Mouse (Mus musculus) MEL (cell line): ENCODE data around the gene Arhgef17. TPM values are rescaled to one million over a fixed set of nuclear protein-coding genes. Genes with fewer than 3 reads are reported as not detected.

Source experiments
- DNase-seq: peaks from one replicate; pipeline ENCODE4 v3.0.0; 2011; ENCODE audit warnings: low read depth, low spot score
- H3K27ac ChIP-seq: 2 replicates; pipeline ENCODE4 v1.5.1; 2012; ENCODE audit warnings: low read depth, mild to moderate bottlenecking, control low read depth, low read length, moderate library complexity; ENCODE audit not compliant: control insufficient read depth
- H3K27me3 ChIP-seq, 2 experiments: fragments of 150-350 bp in 1 of 2; sonication (generic) in 1 of 2; 2 replicates each; pipeline ENCODE4 v1.6.1; 2012; ENCODE audit warnings: low read length in 2 of 2, mild to moderate bottlenecking in 2 of 2, improper control_type of control experiment in 1 of 2, moderate library complexity in 1 of 2; ENCODE audit not compliant: insufficient read depth in 2 of 2, control insufficient read depth in 1 of 2
- H3K36me3 ChIP-seq, 2 experiments: 2 replicates each; pipeline ENCODE4 v1.6.1; 2012 to 2014; ENCODE audit warnings: low read length in 2 of 2, improper control_type of control experiment in 1 of 2, inconsistent platforms in 1 of 2, mild to moderate bottlenecking in 1 of 2; ENCODE audit not compliant: insufficient read depth in 2 of 2, control insufficient read depth in 1 of 2
- H3K4me1 ChIP-seq, 2 experiments: fragments of 150-350 bp in 1 of 2; sonication (generic) in 1 of 2; 2 replicates each; pipeline ENCODE4 v1.6.1; 2012; ENCODE audit warnings: low read length in 2 of 2, improper control_type of control experiment in 1 of 2, mild to moderate bottlenecking in 1 of 2; ENCODE audit not compliant: insufficient read depth in 2 of 2, control insufficient read depth in 1 of 2
- H3K4me3 ChIP-seq, 2 experiments: fragments of 150-350 bp in 1 of 2; sonication (generic) in 1 of 2; 2 replicates each; pipeline ENCODE4 v1.5.1; 2012; ENCODE audit warnings: low read depth in 2 of 2, low read length in 2 of 2, mild to moderate bottlenecking in 2 of 2, moderate library complexity in 2 of 2, control low read depth in 1 of 2, improper control_type of control experiment in 1 of 2; ENCODE audit not compliant: control insufficient read depth in 1 of 2, insufficient read depth in 1 of 2
- H3K79me2 ChIP-seq: 2 replicates; pipeline ENCODE4 v1.6.1; 2012; ENCODE audit warnings: mild to moderate bottlenecking, low read length, moderate library complexity; ENCODE audit not compliant: control insufficient read depth, poor library complexity, insufficient read depth
- H3K9ac ChIP-seq: 2 replicates; pipeline ENCODE4 v1.6.1; 2012; ENCODE audit warnings: low read depth, mild to moderate bottlenecking, control low read depth, low read length, moderate library complexity; ENCODE audit not compliant: control insufficient read depth, poor library complexity, severe bottlenecking
- H3K9me3 ChIP-seq: fragments of 150-350 bp; sonication (generic); replicated peaks from 2 replicates; pipeline ENCODE4 v1.6.1; 2012; ENCODE audit warnings: mild to moderate bottlenecking, low read length, improper control_type of control experiment, moderate library complexity; ENCODE audit not compliant: insufficient read depth
- ELF1 ChIP-seq: IDR thresholded peaks from 2 replicates; pipeline ENCODE4 v1.6.1; 2014; ENCODE audit warnings: low read depth, mild to moderate bottlenecking, inconsistent platforms, low read length, improper control_type of control experiment, moderate library complexity
- GABPA ChIP-seq: IDR thresholded peaks from 2 replicates; pipeline ENCODE4 v1.6.1; 2012; ENCODE audit warnings: low read depth, mild to moderate bottlenecking, inconsistent platforms, low read length, improper control_type of control experiment, moderate library complexity
- JUND ChIP-seq: IDR thresholded peaks from 2 replicates; pipeline ENCODE4 v1.6.1; 2011; ENCODE audit warnings: low read depth, mild to moderate bottlenecking, improper control_type of control experiment, low read length
- KAT2A ChIP-seq: conservative IDR thresholded peaks from 2 replicates; pipeline ENCODE4 v1.6.1; 2012; ENCODE audit warnings: low read depth, low read length, improper control_type of control experiment, inconsistent platforms
- MAFK ChIP-seq: IDR thresholded peaks from 2 replicates; pipeline ENCODE4 v1.6.1; 2011; ENCODE audit warnings: low read depth, mild to moderate bottlenecking, low read length, improper control_type of control experiment, borderline replicate concordance
- MEF2A ChIP-seq: IDR thresholded peaks from 2 replicates; pipeline ENCODE4 v1.6.1; 2014; ENCODE audit warnings: low read depth, mild to moderate bottlenecking, inconsistent platforms, low read length, improper control_type of control experiment; ENCODE audit not compliant: poor library complexity, insufficient replicate concordance, severe bottlenecking; ENCODE audit errors: extremely low read depth
- MYB ChIP-seq: IDR thresholded peaks from 2 replicates; pipeline ENCODE4 v1.6.1; 2011; ENCODE audit warnings: mild to moderate bottlenecking, low read depth, low read length, improper control_type of control experiment
- NRF1 ChIP-seq: IDR thresholded peaks from 2 replicates; pipeline ENCODE4 v1.6.1; 2014; ENCODE audit warnings: low read depth, mild to moderate bottlenecking, inconsistent platforms, low read length, improper control_type of control experiment, moderate library complexity; ENCODE audit not compliant: poor library complexity, insufficient read depth, severe bottlenecking
- POLR2A ChIP-seq, 2 experiments: IDR thresholded peaks; 2 replicates each; pipeline ENCODE4 v1.6.1; 2011 to 2012; ENCODE audit warnings: low read length in 2 of 2, mild to moderate bottlenecking in 2 of 2, control low read depth in 1 of 2, improper control_type of control experiment in 1 of 2, low read depth in 1 of 2, moderate library complexity in 1 of 2; ENCODE audit not compliant: control insufficient read depth in 1 of 2, insufficient read depth in 1 of 2, poor library complexity in 1 of 2
- POLR2AphosphoS5 ChIP-seq: IDR thresholded peaks from 2 replicates; pipeline ENCODE4 v1.6.1; 2012; ENCODE audit warnings: low read depth, borderline replicate concordance, mild to moderate bottlenecking, inconsistent platforms, low read length, moderate library complexity, mixed read lengths
- RCOR1 ChIP-seq: IDR thresholded peaks from 2 replicates; pipeline ENCODE4 v1.6.1; 2012; ENCODE audit warnings: low read depth, mild to moderate bottlenecking, inconsistent platforms, low read length, improper control_type of control experiment
- SIN3A ChIP-seq: IDR thresholded peaks from 2 replicates; pipeline ENCODE4 v1.6.1; 2012; ENCODE audit warnings: low read length, improper control_type of control experiment, inconsistent platforms
- TAL1 ChIP-seq: IDR thresholded peaks from 2 replicates; pipeline ENCODE4 v1.6.1; 2012; ENCODE audit warnings: mild to moderate bottlenecking, inconsistent platforms, low read length, moderate library complexity, mixed read lengths
- TBP ChIP-seq: IDR thresholded peaks from 2 replicates; pipeline ENCODE4 v1.8.0; 2011; ENCODE audit warnings: low read depth, low read length, improper control_type of control experiment
- USF1 ChIP-seq: IDR thresholded peaks from 2 replicates; pipeline ENCODE4 v1.6.1; 2014; ENCODE audit warnings: low read depth, mild to moderate bottlenecking, inconsistent platforms, low read length, improper control_type of control experiment, moderate library complexity
- ZC3H11A ChIP-seq: IDR thresholded peaks from 2 replicates; pipeline ENCODE4 v1.6.1; 2012; ENCODE audit warnings: low read depth, mild to moderate bottlenecking, inconsistent platforms, low read length, improper control_type of control experiment
- ZMIZ1 ChIP-seq: IDR thresholded peaks from 2 replicates; pipeline ENCODE4 v1.6.1; 2012; ENCODE audit warnings: low read depth, mild to moderate bottlenecking, inconsistent platforms, low read length, improper control_type of control experiment, moderate library complexity
- polyA plus RNA-seq, 2 experiments: library from polyadenylated mRNA; stranded (reverse) in 1 of 2; unstranded in 1 of 2; fragments of >175 nt in 1 of 2; fragments of >200 nt in 1 of 2; gene quantifications; 2 replicates each; pipeline versions ENCODE4 v1.2.1 to v1.2.4; 2012; ENCODE audit warnings: low replicate concordance in 2 of 2, low read depth in 1 of 2; ENCODE audit not compliant: insufficient read length in 2 of 2, insufficient read depth in 1 of 2, missing spikeins in 1 of 2
- total RNA-seq: library from RNA; depleted of rRNA; stranded (reverse); fragments of 300-350 nt; gene quantifications from 2 replicates; pipeline ENCODE4 v1.2.3, GENCODE M21; 2012

Arhgef17 gene
- total and polyA plus RNA-seq, 3 experiments = under 0.01 TPM; not detected in 2

- H3K27me3 ChIP-seq = peaks cover 0 to 3% of the 10 kb centered on the region in 2 experiments; a peak in 2 of 4 replicates
- no peak overlapping the region for H3K4me3 ChIP-seq
- H3K27ac ChIP-seq = no peak overlapping the region
Measured at GRCm38 (mm10) chr7:100964242-100964641, 32.3 kb upstream of the Arhgef17 start.

GRCm38 (mm10) chr7:100963381-100963780, 31.5 kb upstream of the Arhgef17 start:
- Histone ChIP-seq H3K9ac (no peak overlapping the region), H3K27me3 (peaks cover 0 to 3% of the 10 kb centered on the region in 2 experiments; a peak in 2 of 4 replicates), H3K4me3 (no peak overlapping the region), H3K9me3 (no peaks in the 10 kb centered on the region), H3K79me2 (no peaks in the 10 kb centered on the region), H3K4me1 (no peaks in the 10 kb centered on the region), H3K36me3 (no peaks in the 10 kb centered on the region)
- no peak for DNase-seq
- TF ChIP-seq MYB (no peak), POLR2AphosphoS5 (no peak), TBP (no peak), RCOR1 (no peak), KAT2A (no peak), ZC3H11A (no peak), GABPA (no peak), NRF1 (no peak), MAFK (no peak), ZMIZ1 (no peak), TAL1 (no peak), ELF1 (no peak), MEF2A (no peak), USF1 (no peak), SIN3A (no peak)
- TF ChIP-seq, all 39 proteins: peak for 0
- H3K27ac ChIP-seq = no peak overlapping the region

More at GRCm38 (mm10) chr7:100964242-100964641, 32.3 kb upstream of the Arhgef17 start:
- TF ChIP-seq JUND = no peak
- TF ChIP-seq SIN3A = no peak
- TF ChIP-seq MEF2A = no peak
- no peak for TF ChIP-seq POLR2A (IDR thresholded peaks at IDR 0.05; ENCODE audit: control insufficient read depth in 1 of 2, insufficient read depth in 1 of 2, low read depth in 1 of 2, low read length in 2 of 2, poor library complexity in 1 of 2)
- TF ChIP-seq RCOR1 = no peak
- TF ChIP-seq, all 39 proteins: peak for 0
- Histone ChIP-seq H3K9ac (no peak overlapping the region), H3K9me3 (no peaks in the 10 kb centered on the region), H3K4me1 (no peaks in the 10 kb centered on the region), H3K36me3 (no peaks in the 10 kb centered on the region), H3K79me2 (no peaks in the 10 kb centered on the region)
- no peak for DNase-seq
